Mouse (Mus musculus) adipocyte (in vitro differentiated cells): ENCODE measurements at regions not wholly inside any gene's neighbourhood (a gene's known extent, or its start where the extent isn't known, plus 50 kb on each side); places are given as distances from the start of the nearest gene placed in this dataset.

Experiments used
- DNase-seq: peaks from one replicate; pipeline ENCODE4 v3.0.0-alpha.2; 2016; ENCODE audit warnings: low spot score

DNA sequence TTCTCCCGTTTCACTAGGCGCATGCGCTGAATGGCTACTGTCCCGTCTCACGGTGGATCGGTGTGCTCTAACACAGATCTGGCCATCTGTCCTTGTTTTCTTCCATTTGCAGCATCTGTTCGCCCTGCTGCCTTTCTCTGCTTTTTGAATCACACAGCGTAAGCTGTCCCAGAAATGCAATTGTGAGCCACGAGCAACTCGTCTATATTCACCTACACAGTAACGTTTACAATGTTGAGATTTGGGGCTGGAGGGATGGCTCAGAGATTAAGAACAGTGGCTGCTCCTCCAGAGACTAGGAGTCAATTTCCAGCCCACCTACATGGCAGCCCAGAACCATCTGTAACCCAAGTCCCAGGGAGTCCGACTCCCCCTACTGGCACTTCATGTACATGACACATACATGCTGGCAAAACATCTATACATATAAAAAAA is 72.2 kb upstream of the Cnot2 start:
- DNase-seq = no peak

- no peak for DNase-seq
Observed at GRCm38 (mm10) chr10:116649287-116649686, 68.0 kb upstream of the Cnot2 start.

DNA sequence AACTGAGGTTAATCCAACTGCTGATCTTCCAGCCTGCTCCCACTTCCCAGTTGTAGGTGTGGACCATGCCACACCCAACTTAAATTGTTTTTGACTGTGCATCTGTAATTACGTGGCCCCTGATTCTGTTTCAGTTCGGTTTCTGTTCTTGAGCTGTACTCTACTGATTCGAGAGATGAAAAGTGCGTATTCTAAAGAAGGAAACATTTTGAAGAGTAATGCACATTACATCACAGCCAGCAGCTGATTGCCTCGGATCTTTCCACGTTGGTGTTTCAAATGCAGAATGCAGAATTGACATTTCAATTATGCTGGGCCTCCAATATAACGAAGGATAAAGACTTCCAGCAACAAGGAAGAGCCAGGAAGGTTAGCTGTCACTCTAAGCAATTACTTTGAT is 64.7 kb upstream of the Cnot2 start:
- no peak for DNase-seq

DNA sequence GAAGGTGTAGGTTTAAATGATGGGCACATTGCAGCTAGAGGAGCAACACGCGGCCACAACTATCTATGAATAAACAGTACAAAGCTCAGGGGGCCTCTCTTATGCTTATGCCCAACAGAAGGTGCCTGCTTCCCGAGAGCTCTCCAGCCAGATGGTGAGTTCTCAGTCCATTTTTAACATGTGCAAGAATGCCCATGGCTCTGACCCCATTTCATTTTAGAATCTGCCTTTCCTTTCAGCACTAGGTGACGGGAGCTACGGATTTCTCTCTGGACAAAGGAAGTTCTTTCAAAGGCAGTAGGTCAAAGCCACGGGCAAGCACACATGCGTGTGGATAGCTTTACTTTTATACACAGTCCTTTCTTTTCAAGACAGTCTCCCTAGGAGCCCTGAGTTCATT is 64.3 kb upstream of the Cnot2 start:
- DNase-seq = no peak

DNA sequence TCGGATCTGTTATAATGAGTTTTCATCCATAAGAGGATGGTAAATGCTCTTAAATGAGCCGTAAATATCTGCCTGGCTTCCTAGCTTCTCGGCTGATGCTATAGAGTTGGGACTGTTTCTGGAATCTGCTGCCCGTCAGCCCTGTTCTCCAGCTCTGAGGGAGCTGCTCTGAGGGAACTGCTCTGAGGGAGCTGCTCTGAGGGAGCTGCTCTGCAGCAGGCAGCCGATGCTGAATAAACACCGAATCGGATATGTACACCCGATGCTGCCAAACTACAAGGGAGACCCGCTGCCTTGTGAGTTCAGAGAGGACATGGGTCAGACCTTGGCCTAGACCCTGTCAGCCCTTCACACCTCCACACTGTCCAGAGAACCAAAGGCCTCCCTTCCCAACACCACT is 63.8 kb upstream of the Cnot2 start:
- DNase-seq = no peak
